Mouse (Mus musculus) lung, postnatal 25 days (tissue): ENCODE data around the gene Celf2.

Source experiments
- DNase-seq: peaks from one replicate; pipeline ENCODE4 v3.0.0; 2022; ENCODE audit warnings: low spot score

Celf2 gene

DNA sequence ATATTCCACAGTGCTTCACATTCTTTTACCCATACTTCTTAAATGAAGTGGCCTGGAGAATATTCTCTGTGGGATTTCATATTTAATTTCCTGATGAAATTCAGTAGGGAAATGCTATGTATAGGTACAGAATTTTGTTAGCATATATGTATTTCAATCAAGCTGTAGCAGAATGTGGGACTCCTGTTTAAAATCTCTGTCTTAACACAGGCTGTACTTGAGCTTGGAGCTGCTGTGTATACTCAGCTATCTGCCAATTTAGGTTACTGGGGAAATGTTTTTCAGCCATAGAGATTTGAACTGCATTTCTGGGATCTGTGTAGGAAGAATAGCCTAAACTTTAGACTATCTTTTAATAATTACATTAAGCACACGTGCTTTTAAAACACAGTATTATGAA lies 330.2 kb downstream of the Celf2 start:
- no peak for DNase-seq

DNA sequence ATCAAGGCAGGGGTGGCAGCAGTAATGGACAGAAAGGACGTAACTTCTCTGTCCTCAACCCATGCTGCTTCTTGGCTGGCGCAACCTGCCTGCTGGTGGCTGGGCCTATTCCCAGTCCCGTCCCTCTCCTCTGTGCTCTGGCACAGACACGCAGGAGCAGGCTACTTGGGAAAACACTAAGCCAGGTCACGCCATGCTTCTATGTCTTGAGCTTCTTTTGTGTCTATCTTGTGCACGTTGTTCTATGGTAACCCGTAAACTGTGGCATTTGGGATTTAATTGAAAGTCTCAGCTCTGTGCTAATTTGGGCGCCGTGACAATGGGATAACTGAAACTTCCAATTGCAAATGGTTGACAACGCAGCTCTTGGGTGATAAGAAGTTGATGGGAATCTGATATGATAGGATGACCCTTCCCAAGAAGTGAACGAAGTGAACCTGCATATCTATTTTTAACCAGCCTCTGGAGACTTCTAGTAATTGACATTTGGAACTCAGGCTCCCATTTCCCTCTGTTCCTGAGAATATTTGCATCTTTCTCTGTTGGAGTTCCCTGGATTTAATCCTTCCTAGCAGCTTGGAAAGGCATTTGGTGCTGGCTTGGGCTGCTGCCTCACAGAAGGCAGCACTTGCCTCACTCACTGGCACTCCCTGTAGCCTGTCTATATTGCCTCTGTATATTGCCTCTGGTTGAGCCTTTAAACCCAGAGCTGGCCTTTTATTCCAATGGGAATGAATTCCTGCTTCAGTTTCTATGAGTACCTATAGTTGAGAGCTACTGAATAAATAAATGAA lies 335.9 kb downstream of the Celf2 start:
- DNase-seq: no peak

GRCm38 (mm10) chr2:7171087-7171696 lies 338.2 kb downstream of the Celf2 start:
- no peak for DNase-seq

- no peak for DNase-seq
Observed at GRCm38 (mm10) chr2:7165786-7166185, 343.6 kb downstream of the Celf2 start.

DNA sequence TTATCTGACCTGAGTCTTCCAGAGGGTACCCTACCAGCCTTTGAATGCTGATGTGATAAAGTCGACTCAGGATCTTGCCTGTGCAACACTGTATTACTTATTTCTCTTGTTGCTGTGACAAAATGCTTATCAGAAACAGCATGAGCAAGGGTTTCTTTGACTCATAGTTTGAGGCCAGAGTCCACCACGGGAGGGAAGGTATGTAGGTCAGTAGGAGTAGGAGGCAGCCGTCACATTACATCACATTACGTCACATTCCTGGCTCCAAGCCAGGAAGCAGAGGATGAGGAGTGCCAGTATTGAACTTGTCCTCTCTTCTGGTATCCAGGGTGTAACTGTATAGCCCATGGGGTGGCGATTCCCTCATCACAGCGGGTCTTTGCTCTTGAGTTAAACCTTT lies 349.3 kb downstream of the Celf2 start:
- DNase-seq: no peak

- no peak for DNase-seq
Observed at GRCm38 (mm10) chr2:7147303-7147702, 362.1 kb downstream of the Celf2 start.

GRCm38 (mm10) chr2:7145541-7146043 lies 363.8 kb downstream of the Celf2 start:
- no peak for DNase-seq

GRCm38 (mm10) chr2:7144871-7145270 lies 364.5 kb downstream of the Celf2 start:
- DNase-seq: no peak

DNA sequence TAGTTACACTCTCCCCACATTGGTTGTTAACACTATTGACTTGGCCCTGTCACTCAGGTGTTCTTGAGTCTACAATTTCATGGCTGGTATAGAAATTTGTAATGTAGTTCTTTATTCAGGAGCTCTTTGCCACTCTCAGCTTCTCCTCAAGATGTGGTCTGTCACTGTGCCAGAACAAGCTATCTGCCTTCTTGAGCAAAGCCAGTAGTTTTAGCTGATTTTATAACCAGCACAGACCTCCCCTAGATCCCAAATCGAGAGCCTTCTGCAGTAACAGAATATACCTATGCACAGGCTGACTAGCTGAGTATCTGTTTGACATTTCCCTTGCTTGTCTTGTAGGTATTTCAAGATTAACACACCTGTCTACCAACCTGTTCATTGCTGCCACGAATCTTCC lies 386.0 kb downstream of the Celf2 start:
- DNase-seq: no peak

DNA sequence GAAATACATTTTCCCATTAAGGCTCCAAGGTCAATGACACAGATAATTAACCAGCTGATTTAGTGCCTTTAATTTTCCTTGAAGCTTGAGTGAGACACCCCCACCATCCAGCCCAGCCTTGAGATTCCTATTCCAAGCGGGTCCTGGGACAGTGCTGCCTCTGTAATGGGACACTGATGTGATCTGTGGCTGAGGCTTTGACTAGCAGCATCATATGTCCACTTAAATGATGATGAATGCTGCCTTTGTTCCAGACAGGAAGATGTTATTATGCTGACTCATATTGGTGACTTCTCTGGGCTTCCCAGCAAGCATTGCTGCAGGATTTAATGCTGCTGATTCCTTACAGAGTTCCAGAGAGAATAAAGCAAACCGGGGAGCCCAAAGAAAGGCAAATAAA lies 393.6 kb downstream of the Celf2 start:
- DNase-seq: no peak

- DNase-seq: no peak
Observed at GRCm38 (mm10) chr2:7115161-7115560, 394.2 kb downstream of the Celf2 start.

- peak; percentile 27 for DNase-seq
Observed at GRCm38 (mm10) chr2:7113738-7114137, 395.6 kb downstream of the Celf2 start.

DNA sequence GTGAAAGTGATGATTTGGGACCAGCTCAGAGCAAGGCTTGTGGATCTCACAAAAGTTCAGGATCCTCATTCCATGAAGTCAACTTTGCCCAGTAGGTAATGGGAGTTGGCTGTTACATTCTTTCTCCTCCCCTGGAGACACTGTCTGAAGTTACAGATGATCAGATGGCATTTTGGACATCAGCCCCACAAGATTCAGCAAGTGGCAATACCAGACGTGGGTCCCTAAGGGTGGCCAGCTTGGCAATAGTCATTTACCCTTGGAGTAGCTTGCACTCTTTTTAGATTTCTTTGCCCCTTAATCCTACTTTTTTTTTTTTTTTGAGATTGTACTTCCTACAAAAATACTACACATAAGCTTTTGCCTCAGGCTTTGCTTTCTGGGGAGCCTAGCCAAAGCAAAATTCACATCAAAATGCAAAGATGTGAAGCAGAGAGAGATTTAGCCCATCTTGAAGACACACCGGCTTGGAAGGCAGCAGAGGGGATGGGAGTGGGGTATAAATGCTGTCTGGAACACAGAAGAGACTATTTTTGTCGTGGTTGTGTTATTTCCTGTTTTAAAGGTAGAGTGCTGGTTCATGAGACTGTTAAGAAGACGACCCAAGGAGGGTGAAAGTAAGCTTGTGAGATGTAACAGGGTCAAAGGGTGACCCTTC lies 397.1 kb downstream of the Celf2 start:
- DNase-seq: no peak

- no peak for DNase-seq
Observed at GRCm38 (mm10) chr2:7093414-7093813, 415.9 kb downstream of the Celf2 start.

DNA sequence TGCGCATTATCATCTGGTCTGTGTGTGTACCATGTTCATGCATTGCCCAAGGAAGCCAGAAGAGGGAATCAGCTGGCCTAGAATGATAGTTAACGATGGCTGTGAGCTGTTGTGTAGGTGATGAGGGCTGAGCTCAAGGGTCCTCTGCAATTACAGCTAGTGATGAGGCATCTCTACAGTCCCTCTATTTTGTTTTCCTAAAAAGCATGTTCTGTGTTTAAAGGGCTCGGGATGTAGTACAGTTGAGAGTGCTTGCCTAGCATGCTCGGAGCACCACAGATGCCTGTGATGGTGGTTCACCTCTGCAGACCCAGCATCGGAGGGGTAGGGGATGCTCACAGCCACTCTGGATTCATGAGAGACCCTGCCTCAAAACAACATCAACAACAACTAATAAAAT lies 416.7 kb downstream of the Celf2 start:
- no peak for DNase-seq

- no peak for DNase-seq
Observed at GRCm38 (mm10) chr2:7090496-7090895, 418.9 kb downstream of the Celf2 start.

DNA sequence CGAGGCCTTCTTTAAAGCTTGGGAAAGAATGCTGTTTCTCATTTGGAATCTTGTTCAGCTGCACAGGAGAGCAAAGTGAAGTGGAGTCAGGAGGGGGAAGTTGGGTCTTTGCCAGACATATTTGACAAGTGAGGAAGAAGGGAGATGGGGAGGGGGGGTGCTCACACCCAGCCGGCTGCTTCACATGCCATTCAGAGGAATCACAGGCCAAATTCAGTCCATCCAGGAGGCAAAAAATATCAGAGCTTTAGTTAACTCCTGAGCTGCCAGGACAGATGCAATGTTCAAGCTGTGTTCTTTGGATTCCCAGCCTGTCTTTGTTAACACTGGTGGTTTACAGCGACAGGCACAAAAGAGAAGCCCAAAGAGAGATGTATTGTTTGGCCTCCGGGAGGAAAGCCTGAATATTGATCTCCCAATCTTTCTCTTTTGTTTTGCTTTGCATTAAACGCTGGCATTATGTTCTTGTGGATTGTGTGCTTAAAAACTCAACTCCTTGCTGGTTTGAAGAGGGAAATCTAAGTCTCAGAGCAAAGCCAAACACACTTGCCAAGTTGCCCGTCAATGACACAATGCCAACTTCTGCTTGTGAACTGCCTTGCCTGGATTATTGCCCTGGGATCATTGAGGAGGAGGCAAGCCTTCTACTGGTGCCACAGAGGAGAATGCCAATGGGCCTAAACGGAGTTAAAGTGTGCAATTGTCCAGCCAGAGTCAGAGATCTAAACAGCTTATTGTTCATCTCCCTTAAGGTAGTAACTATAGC lies 420.1 kb downstream of the Celf2 start:
- DNase-seq: peak; percentile 81

GRCm38 (mm10) chr2:7088536-7088935 lies 420.8 kb downstream of the Celf2 start:
- DNase-seq: no peak

GRCm38 (mm10) chr2:7087480-7087879 lies 421.9 kb downstream of the Celf2 start:
- DNase-seq: no peak

- no peak for DNase-seq
Observed at GRCm38 (mm10) chr2:7083489-7084090, 425.8 kb downstream of the Celf2 start.

- DNase-seq: no peak
Observed at GRCm38 (mm10) chr2:7082376-7083025, 426.9 kb downstream of the Celf2 start.
